Mouse (Mus musculus) stomach, postnatal 0 days (tissue): ENCODE measurements around the gene Tshb.

ENCODE experiments used
- CTCF ChIP-seq: IDR thresholded peaks from 2 replicates; pipeline ENCODE4 v1.5.1; 2016; ENCODE audit warnings: antibody characterized with exemption, low read depth, mild to moderate bottlenecking, moderate library complexity
- EP300 ChIP-seq: optimal IDR thresholded peaks from 2 replicates; pipeline ENCODE3; 2016; ENCODE audit warnings: antibody characterized with exemption

DNA sequence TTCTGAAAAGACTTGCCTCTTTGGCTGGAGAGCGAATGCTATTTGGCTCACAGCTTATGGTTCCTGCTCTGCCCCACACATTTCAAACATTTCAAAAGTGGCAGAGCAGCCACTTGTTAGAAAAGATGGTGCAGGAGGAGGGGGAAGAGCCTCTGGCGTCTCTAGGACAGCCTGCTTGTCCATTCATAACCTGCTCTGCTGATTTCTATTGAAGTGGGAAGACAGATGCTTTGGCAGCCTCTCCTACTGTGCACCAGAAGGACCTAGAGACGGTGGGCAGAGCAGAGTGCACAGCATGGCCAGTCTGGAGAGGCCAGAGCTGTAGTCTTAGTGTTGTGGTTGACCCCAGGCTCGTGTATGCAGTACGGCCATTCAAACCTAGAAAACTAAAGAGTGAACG, 43.6 kb downstream of the Tshb start:
- TF ChIP-seq CTCF (no peak), EP300 (no peak)
